Mouse (Mus musculus): ENCODE results near the gene Apoa1. TPM values are rescaled to one million over a fixed set of nuclear protein-coding genes. Genes with fewer than 3 reads are reported as not detected.

The Apoa1 gene
- polyA plus RNA-seq, 1 experiment, result not detected

DNA sequence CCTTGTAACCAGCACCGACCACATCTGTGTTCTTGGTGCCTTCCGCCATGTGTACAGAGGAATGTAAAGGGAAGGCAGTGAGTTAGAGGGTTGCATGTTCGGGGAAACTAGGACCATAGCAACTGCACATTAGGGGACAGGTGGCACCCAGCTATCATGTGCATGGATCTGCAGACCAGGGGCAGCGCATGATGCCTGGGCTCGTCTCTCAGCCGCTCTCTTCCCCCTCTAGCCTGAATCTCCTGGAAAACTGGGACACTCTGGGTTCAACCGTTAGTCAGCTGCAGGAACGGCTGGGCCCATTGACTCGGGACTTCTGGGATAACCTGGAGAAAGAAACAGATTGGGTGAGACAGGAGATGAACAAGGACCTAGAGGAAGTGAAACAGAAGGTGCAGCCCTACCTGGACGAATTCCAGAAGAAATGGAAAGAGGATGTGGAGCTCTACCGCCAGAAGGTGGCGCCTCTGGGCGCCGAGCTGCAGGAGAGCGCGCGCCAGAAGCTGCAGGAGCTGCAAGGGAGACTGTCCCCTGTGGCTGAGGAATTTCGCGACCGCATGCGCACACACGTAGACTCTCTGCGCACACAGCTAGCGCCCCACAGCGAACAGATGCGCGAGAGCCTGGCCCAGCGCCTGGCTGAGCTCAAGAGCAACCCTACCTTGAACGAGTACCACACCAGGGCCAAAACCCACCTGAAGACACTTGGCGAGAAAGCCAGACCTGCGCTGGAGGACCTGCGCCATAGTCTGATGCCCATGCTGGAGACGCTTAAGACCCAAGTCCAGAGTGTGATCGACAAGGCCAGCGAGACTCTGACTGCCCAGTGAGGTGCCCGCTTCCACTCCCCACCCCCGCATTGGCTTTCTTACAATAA is 1.4 kb downstream of the Apoa1 start:
- H3K4me1 ChIP-seq (ENCODE audit: control insufficient read depth, insufficient read depth, low read length), result peaks cover 3% of the 10 kb centered on the region; the same call in 1 of the 2 replicates
- peak overlapping the region; percentile 52 for H3K4me3 ChIP-seq (ENCODE audit: insufficient read depth, low read length)
- TF ChIP-seq POLR2A (IDR thresholded peaks at IDR 0.05; ENCODE audit: borderline replicate concordance, low read depth, low read length) (no peak), CTCF (IDR thresholded peaks at IDR 0.05; ENCODE audit: low read depth, low read length) (peak; percentile 67)
- H3K27ac ChIP-seq (ENCODE audit: insufficient read depth, low read depth, low read length), result no peak overlapping the region

DNA sequence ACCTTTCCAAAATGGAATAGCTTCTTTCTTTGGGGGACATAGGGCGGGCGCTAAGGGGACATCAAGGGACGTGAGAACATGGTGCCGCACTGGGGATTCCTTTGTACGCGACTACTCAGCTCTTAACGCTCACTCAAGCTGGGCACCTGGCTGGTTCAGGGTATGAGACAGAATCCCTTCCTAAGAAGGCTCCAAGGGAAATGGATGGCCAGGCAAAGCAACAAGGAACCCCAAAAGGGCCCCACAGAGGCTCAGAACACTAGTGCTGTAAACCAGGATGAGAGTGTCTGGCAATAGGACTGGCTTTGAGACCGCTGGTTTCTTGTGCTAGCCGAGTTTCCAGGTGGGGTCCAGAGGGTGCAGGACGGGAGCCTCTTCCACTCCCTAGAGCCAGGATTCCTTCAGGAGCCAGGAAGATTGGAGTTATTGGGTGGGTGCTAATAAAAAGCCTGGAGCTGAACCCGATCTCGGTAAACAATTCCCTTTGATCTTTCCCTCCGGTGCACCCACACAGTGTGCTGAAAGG is 2.1 kb downstream of the Apoa1 start:
- Histone ChIP-seq H3K4me1 (ENCODE audit: control insufficient read depth, insufficient read depth, low read length) (peaks cover 3% of the 10 kb centered on the region; the same call in 1 of the 2 replicates), H3K4me3 (ENCODE audit: insufficient read depth, low read length) (no peak overlapping the region), H3K27ac (ENCODE audit: insufficient read depth, low read depth, low read length) (no peak overlapping the region)
- TF ChIP-seq POLR2A (IDR thresholded peaks at IDR 0.05; ENCODE audit: borderline replicate concordance, low read depth, low read length) (no peak), CTCF (IDR thresholded peaks at IDR 0.05; ENCODE audit: low read depth, low read length) (no peak)

DNA sequence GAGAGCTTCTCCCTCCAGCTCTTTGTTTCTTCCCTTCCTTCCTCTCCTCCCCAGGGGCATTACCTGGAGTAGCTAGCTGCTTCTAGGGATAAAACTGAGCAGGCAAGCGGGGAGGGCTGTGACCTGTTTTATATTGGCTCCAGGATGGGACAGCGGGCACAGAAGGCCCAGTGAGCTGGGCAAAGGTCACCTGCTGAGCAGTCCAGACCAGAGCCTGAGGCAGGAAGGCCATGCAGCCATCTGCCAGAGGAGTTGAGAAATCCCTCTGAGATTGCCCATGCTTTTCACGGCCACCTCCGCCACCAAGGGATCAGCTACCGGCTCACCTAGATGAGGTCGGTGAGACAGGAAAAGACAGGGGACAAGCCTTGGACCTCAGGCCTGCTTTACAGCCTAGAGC is 6.8 kb downstream of the Apoa1 start:
- H3K27ac ChIP-seq (ENCODE audit: insufficient read depth, low read depth, low read length), result no peak overlapping the region
- no peak for TF ChIP-seq POLR2A (IDR thresholded peaks at IDR 0.05; ENCODE audit: borderline replicate concordance, low read depth, low read length)
- TF ChIP-seq CTCF (IDR thresholded peaks at IDR 0.05; ENCODE audit: low read depth, low read length), result no peak
- H3K4me1 ChIP-seq (ENCODE audit: control insufficient read depth, insufficient read depth, low read length), result peaks cover 1% of the 10 kb centered on the region; the same call in 1 of the 2 replicates
- no peak overlapping the region for H3K4me3 ChIP-seq (ENCODE audit: insufficient read depth, low read length)

DNA sequence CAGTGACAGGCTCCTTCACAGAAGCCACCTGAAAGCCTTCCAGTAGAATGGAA is 7.0 kb downstream of the Apoa1 start, which contains the start of gene Apoc3:
Gene Apoc3 (minus strand): TSS at position 41 of the 53 bp plus-strand sequence.
- Histone ChIP-seq H3K4me3 (ENCODE audit: insufficient read depth, low read length) (no peak within 1 kb of the TSS), H3K27ac (ENCODE audit: insufficient read depth, low read depth, low read length) (no peak within 1 kb of the TSS), H3K4me1 (ENCODE audit: control insufficient read depth, insufficient read depth, low read length) (no peaks in the 10 kb centered on the region)
- TF ChIP-seq CTCF (IDR thresholded peaks at IDR 0.05; ENCODE audit: low read depth, low read length) (no peak), POLR2A (IDR thresholded peaks at IDR 0.05; ENCODE audit: borderline replicate concordance, low read depth, low read length) (no peak)

DNA sequence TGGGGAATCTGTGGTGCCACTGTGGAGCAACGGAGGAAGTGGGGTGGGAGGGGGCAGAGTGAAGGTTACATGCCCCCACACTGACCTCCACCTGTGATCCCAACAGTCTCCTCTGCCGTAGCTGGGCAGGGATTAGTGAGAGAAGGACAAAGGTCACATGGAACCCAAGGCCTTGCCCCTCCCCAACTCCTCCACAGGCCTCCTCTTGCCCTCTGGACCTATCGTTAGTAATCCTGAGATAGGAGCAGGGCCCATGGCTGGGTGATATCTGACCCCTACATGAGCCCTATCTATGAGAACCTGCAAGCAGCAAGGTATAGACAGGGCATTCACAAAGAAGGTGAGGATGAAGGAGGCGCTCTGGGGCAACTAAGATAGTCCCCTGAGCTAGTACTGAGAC is 7.3 kb downstream of the Apoa1 start:
- H3K4me3 ChIP-seq (ENCODE audit: insufficient read depth, low read length), result no peak overlapping the region
- TF ChIP-seq CTCF (IDR thresholded peaks at IDR 0.05; ENCODE audit: low read depth, low read length) (no peak), POLR2A (IDR thresholded peaks at IDR 0.05; ENCODE audit: borderline replicate concordance, low read depth, low read length) (no peak)
- H3K4me1 ChIP-seq (ENCODE audit: control insufficient read depth, insufficient read depth, low read length), result no peaks in the 10 kb centered on the region
- H3K27ac ChIP-seq (ENCODE audit: insufficient read depth, low read depth, low read length), result no peak overlapping the region

DNA sequence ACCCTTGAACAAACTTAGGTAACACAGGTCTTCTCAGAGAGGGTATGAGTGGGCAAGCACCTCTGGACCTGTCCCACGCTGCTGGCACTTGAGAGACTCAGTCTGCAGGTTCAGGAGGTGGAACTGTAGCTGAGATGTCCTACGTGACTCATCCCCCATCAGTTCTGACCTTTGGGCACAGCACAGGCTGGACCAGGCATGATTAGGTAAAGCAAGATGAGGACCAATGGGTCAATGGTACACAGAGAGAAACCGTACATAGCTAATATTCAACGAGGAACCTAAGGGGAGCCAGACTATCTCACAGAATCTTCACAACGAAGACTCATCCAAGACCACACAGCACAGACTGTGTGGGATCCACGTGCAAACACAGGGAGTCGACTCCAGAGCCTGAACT is 10.5 kb downstream of the Apoa1 start:
- Histone ChIP-seq H3K4me3 (ENCODE audit: insufficient read depth, low read length) (no peak overlapping the region), H3K27ac (ENCODE audit: insufficient read depth, low read depth, low read length) (no peak overlapping the region), H3K4me1 (ENCODE audit: control insufficient read depth, insufficient read depth, low read length) (no peaks in the 10 kb centered on the region)
- no peak for TF ChIP-seq CTCF (IDR thresholded peaks at IDR 0.05; ENCODE audit: low read depth, low read length)
- no peak for TF ChIP-seq POLR2A (IDR thresholded peaks at IDR 0.05; ENCODE audit: borderline replicate concordance, low read depth, low read length)

DNA sequence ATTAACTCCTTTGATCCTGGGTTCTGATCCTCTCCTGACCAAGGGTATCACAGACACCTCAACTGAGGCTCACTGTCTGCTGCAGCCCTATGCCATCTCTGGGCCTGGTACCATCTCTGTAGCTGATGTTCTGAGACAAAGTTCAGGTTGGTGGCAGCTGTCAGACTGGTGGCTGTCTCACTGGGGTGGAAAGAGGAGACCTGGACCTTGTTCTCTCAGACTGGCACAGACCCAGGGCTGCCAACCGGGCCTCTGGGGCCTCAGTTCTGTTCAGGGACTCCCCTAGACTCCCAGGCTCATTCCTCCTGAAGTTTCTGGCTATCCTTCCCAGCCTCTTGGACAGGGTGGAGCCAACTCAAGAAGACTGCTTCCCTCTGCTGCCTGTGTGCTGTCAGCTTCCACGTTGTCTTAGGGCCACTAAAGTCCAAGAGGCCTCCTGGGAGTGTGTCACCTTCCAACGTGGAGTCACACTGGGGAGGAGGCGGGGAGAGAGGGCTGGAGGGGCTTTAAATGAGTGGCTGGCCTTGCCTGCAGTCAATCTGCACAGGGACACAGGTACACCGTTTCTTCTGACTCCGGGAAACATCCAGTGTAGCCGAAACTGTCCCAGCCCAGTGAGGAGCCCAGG is 12.3 kb downstream of the Apoa1 start, which contains the start of gene Apoa4:
Gene Apoa4 (plus strand): TSS at position 171 of the 628 bp plus-strand sequence.
- TF ChIP-seq CTCF (IDR thresholded peaks at IDR 0.05; ENCODE audit: low read depth, low read length) (no peak), POLR2A (IDR thresholded peaks at IDR 0.05; ENCODE audit: borderline replicate concordance, low read depth, low read length) (no peak)
- Histone ChIP-seq H3K4me3 (ENCODE audit: insufficient read depth, low read length) (no peak within 1 kb of the TSS), H3K4me1 (ENCODE audit: control insufficient read depth, insufficient read depth, low read length) (no peaks in the 10 kb centered on the region), H3K27ac (ENCODE audit: insufficient read depth, low read depth, low read length) (no peak within 1 kb of the TSS)

DNA sequence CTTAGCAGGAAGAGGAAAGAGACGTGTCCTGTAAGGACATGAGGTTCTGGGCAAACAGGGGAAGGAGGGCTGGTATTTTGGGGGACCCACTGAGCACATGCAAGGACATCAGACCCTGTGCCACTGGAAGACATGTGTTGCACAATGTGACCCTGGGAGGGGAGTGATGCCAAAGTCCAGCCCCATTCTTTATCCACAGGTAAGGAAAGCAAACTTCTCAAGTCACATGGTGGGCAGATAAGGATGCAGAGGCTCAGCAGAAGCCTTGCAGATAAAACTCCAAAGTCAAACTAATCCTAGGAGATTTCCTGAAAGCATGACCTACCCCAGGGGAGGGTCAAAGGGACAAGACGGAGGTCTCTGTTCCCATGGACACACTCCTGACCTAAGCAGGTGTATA is 13.4 kb downstream of the Apoa1 start:
- TF ChIP-seq CTCF (IDR thresholded peaks at IDR 0.05; ENCODE audit: low read depth, low read length), result no peak
- TF ChIP-seq POLR2A (IDR thresholded peaks at IDR 0.05; ENCODE audit: borderline replicate concordance, low read depth, low read length), result no peak
- no peak overlapping the region for H3K4me3 ChIP-seq (ENCODE audit: insufficient read depth, low read length)
- H3K4me1 ChIP-seq (ENCODE audit: control insufficient read depth, insufficient read depth, low read length), result no peaks in the 10 kb centered on the region

DNA sequence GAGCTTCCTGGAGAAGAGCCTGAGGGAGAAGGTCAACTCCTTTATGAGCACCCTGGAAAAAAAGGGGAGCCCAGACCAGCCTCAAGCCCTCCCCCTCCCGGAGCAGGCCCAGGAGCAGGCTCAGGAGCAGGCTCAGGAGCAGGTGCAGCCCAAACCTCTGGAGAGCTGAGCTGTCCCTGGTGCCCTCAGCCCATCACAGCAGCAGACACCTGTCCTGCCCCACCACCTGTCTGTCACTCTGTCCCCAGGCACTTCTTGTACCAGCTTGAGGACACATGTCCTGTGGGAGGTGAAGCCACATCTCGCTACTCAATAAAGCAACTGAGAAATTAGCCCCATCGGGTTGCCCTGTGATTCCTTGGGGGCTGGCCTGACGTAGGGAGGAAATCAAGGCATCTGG is 14.7 kb downstream of the Apoa1 start:
- no peak for TF ChIP-seq POLR2A (IDR thresholded peaks at IDR 0.05; ENCODE audit: borderline replicate concordance, low read depth, low read length)
- TF ChIP-seq CTCF (IDR thresholded peaks at IDR 0.05; ENCODE audit: low read depth, low read length), result no peak
- Histone ChIP-seq H3K4me1 (ENCODE audit: control insufficient read depth, insufficient read depth, low read length) (no peaks in the 10 kb centered on the region), H3K27ac (ENCODE audit: insufficient read depth, low read depth, low read length) (no peak overlapping the region), H3K4me3 (ENCODE audit: insufficient read depth, low read length) (no peak overlapping the region)

More for the DNA sequence above, 13.4 kb downstream of the Apoa1 start:
- H3K27ac ChIP-seq (ENCODE audit: insufficient read depth, low read depth, low read length), result no peak overlapping the region

DNA sequence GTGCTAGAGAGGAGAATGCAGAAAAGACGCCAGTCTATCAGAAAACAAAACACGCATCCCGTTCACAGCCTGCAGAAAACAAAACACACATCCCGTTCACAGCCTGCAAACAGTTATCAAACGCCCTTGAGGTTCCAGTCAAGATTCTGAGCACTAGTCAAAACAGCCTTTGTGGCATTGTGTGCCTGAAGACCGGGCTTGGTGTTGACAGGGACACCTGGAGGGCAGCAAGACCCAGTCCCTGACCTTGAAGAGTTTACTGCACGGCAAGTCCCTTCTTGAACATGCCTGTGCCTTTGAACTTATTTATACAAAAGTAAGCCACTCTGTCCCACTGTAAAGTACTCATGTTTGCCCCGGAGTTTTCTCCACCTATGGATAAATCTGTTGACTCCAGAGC is 15.2 kb downstream of the Apoa1 start:
- H3K4me3 ChIP-seq (ENCODE audit: insufficient read depth, low read length), result no peak overlapping the region
- H3K4me1 ChIP-seq (ENCODE audit: control insufficient read depth, insufficient read depth, low read length), result no peaks in the 10 kb centered on the region
- H3K27ac ChIP-seq (ENCODE audit: insufficient read depth, low read depth, low read length), result no peak overlapping the region
- TF ChIP-seq POLR2A (IDR thresholded peaks at IDR 0.05; ENCODE audit: borderline replicate concordance, low read depth, low read length) (no peak), CTCF (IDR thresholded peaks at IDR 0.05; ENCODE audit: low read depth, low read length) (no peak)

All from bone marrow macrophage, adult 2 months (primary cell).